Mouse (Mus musculus) kidney, embryonic 15.5 days (tissue): ENCODE measurements around the gene C2cd4c. TPM values are rescaled to one million over a fixed set of nuclear protein-coding genes. Genes with fewer than 3 reads are reported as not detected.

ENCODE experiments used
- ATAC-seq: fragments of 200-750 bp; cut with Nextera tagmentation; replicated peaks from 2 replicates; pipeline ENCODE4 v1.8.0; 2017; ENCODE audit warnings: moderate TSS enrichment; ENCODE audit not compliant: low FRiP score
- H3K27ac ChIP-seq: fragments of 300-500 bp; sonication (generic); 2 replicates; pipeline ENCODE4 v1.5.1; 2015; ENCODE audit warnings: mild to moderate bottlenecking, inconsistent platforms
- H3K27me3 ChIP-seq: fragments of 300-500 bp; sonication (generic); 2 replicates; pipeline ENCODE4 v1.6.1; 2015; ENCODE audit warnings: inconsistent platforms
- H3K36me3 ChIP-seq: fragments of 300-500 bp; sonication (generic); 2 replicates; pipeline ENCODE4 v1.6.1; 2015; ENCODE audit warnings: inconsistent platforms
- H3K4me1 ChIP-seq: fragments of 300-500 bp; sonication (generic); 2 replicates; pipeline ENCODE4 v1.6.1; 2015; ENCODE audit warnings: inconsistent platforms
- H3K4me2 ChIP-seq: fragments of 300-500 bp; sonication (generic); 2 replicates; pipeline ENCODE4 v1.6.1; 2015; ENCODE audit warnings: moderate library complexity, mild to moderate bottlenecking, inconsistent platforms
- H3K4me3 ChIP-seq: fragments of 300-500 bp; sonication (generic); replicated peaks from 2 replicates; pipeline ENCODE4 v1.5.1; 2015; ENCODE audit warnings: mild to moderate bottlenecking, inconsistent platforms
- H3K9ac ChIP-seq: fragments of 300-500 bp; sonication (generic); 2 replicates; pipeline ENCODE4 v1.6.1; 2015; ENCODE audit warnings: mild to moderate bottlenecking, inconsistent platforms
- H3K9me3 ChIP-seq: fragments of 300-500 bp; sonication (generic); replicated peaks from 2 replicates; pipeline ENCODE4 v1.6.1; 2016; ENCODE audit warnings: inconsistent platforms
- WGBS: fragments of 180-500 bp; shearing (Covaris S2); methylation state at CpG from one replicate; pipeline ENCODE4 v1.1.7; 2015; ENCODE audit warnings: mixed read lengths; 5-methylcytosine and 5-hydroxymethylcytosine counted together
- polyA plus RNA-seq: library from polyadenylated mRNA; unstranded; fragments of >200 nt; fragmentation: Nextera tagmentation; extraction: Ambion mirVana; gene quantifications from 2 replicates; pipeline ENCODE4 v1.2.1, GENCODE M21; 2015

C2cd4c gene
- polyA plus RNA-seq, 1 experiment from 2014 or later: not detected

DNA sequence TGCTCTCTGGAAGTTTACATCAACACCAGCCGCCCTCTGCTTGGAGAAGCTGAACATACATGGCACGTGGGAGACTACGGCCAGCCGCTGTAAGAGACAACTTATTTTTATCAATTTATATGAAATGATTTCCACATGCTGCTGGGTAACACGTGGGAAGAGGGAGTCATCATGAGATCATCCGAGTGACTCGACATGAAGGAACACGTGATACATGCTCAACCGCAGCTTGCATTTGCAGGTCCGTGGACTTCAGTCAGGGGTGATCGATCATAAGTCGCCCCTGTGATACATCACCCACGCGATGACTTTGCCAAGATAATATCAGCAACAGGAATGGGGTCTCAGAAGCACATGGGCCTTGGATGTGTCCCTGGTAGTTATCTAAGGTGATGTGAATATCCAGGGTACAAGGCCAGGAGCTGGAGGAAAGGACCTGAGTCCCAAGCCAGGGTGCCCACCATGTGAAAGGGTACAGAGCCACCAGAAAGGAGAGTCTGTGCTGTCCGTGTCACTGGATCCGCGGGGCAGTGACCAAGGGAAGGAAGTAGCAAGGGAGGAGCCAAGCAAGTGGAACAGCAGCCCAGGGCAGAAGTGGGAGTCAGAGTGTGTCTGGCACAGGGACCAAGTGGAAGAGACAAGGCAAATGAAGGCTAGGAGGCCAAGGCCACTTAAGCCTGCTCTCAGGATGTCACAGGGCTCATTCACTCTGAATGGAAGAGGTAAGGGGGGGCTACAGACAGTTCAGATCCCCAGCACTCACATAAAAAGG, 19.4 kb upstream of the C2cd4c start:
- H3K27me3 ChIP-seq: peaks cover 4% of the 10 kb centered on the region; the same call in 1 of the 2 replicates
- WGBS: 54% methylated on average over 17 of the region's 17 CpGs

GRCm38 (mm10) chr10:79631432-79631831, 17.6 kb upstream of the C2cd4c start:
- no peak overlapping the region for H3K27ac ChIP-seq
- no peak for ATAC-seq
- no peak overlapping the region for H3K4me2 ChIP-seq
- H3K9me3 ChIP-seq: no peaks in the 10 kb centered on the region
- no peaks in the 10 kb centered on the region for H3K27me3 ChIP-seq
- H3K4me1 ChIP-seq: peaks cover 21% of the 10 kb centered on the region
- no peak overlapping the region for H3K9ac ChIP-seq
- H3K4me3 ChIP-seq: no peak overlapping the region
- H3K36me3 ChIP-seq: no peaks in the 10 kb centered on the region
- 69% methylated on average over 4 of the region's 4 CpGs for WGBS

More for the DNA sequence above, 19.4 kb upstream of the C2cd4c start:
- no peak overlapping the region for H3K4me3 ChIP-seq
- 0 out of 2 replicates have a peak overlapping the region, but pooled peaks have one; percentile 9 for H3K4me2 ChIP-seq
- H3K27ac ChIP-seq: peak overlapping the region; percentile 57
- 0 out of 2 replicates have a peak overlapping the region, but pooled peaks have one; percentile 5 for H3K9ac ChIP-seq
- peaks cover 36% of the 10 kb centered on the region for H3K4me1 ChIP-seq
- H3K36me3 ChIP-seq: no peaks in the 10 kb centered on the region
- H3K9me3 ChIP-seq: no peaks in the 10 kb centered on the region
- ATAC-seq: 0 out of 2 replicates have a peak, but pooled peaks have one; percentile 12

GRCm38 (mm10) chr10:79628377-79628776, 14.6 kb upstream of the C2cd4c start:
- H3K27ac ChIP-seq: no peak overlapping the region
- no peak for ATAC-seq
- H3K4me1 ChIP-seq: peaks cover 7% of the 10 kb centered on the region
- H3K36me3 ChIP-seq: no peaks in the 10 kb centered on the region
- H3K9me3 ChIP-seq: no peaks in the 10 kb centered on the region
- H3K27me3 ChIP-seq: no peaks in the 10 kb centered on the region
- no peak overlapping the region for H3K4me3 ChIP-seq
- H3K4me2 ChIP-seq: no peak overlapping the region
- 87% methylated on average over 5 of the region's 5 CpGs for WGBS
- no peak overlapping the region for H3K9ac ChIP-seq

DNA sequence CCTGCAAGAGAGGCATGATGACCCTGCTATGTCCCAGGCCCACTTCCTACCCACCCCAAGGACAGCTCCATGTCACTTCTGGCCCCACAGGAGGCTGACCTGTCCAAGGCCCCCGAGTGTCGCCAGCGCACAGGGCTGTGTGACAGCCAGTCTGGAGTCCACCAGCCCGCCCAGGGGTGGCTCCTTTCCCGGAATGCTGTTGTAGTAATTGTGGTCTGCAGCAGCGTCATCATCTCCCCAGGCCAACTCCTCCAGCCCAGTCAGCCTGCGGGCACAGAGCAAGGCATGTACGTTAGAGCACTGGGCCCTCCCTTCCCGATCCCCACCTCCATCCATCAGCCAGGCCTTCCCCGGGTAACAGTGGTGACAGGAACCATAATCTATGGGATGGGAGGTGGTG, 12.3 kb upstream of the C2cd4c start:
- Histone ChIP-seq H3K9me3 (no peaks in the 10 kb centered on the region), H3K4me1 (no peaks in the 10 kb centered on the region), H3K9ac (no peak overlapping the region), H3K36me3 (no peaks in the 10 kb centered on the region), H3K4me2 (no peak overlapping the region), H3K27me3 (no peaks in the 10 kb centered on the region), H3K27ac (no peak overlapping the region), H3K4me3 (no peak overlapping the region)
- ATAC-seq: no peak
- 76% methylated on average over 10 of the region's 10 CpGs for WGBS

DNA sequence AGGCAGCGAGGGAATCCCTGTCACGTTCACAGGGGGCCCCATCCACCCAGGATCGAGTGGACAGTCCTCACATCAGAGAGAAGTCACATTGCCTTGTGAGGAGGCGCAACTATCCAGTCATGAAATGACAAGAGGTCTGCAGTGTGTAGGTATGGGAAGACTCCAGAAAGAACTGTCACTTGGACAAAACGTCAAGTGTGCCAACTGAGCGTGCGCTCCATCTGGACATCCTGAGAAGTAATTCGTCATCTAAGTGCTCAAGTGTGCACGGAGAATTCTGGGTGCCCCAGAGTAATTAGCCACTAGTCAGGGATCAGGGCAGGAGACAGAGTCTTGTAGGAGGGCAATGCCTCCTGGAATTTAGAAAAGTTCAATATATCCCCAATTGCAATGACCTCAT, 11.6 kb upstream of the C2cd4c start:
- 74% methylated on average over 9 of the region's 9 CpGs for WGBS
- H3K9me3 ChIP-seq: no peaks in the 10 kb centered on the region

GRCm38 (mm10) chr10:79623950-79624349, 10.1 kb upstream of the C2cd4c start:
- H3K36me3 ChIP-seq: no peaks in the 10 kb centered on the region
- H3K4me3 ChIP-seq: no peak overlapping the region
- ATAC-seq: no peak
- no peaks in the 10 kb centered on the region for H3K27me3 ChIP-seq
- H3K27ac ChIP-seq: no peak overlapping the region
- no peak overlapping the region for H3K4me2 ChIP-seq
- 0 out of 2 replicates have a peak, but pooled peaks cover 2% of the 10 kb centered on the region for H3K4me1 ChIP-seq
- 70% methylated on average over 12 of the region's 12 CpGs for WGBS
- H3K9ac ChIP-seq: no peak overlapping the region
- H3K9me3 ChIP-seq: no peaks in the 10 kb centered on the region

More for the DNA sequence above, 11.6 kb upstream of the C2cd4c start:
- H3K27ac ChIP-seq: no peak overlapping the region
- no peak for ATAC-seq
- no peak overlapping the region for H3K9ac ChIP-seq
- no peaks in the 10 kb centered on the region for H3K27me3 ChIP-seq
- no peak overlapping the region for H3K4me3 ChIP-seq
- H3K4me1 ChIP-seq: 0 out of 2 replicates have a peak, but pooled peaks cover 2% of the 10 kb centered on the region
- H3K36me3 ChIP-seq: no peaks in the 10 kb centered on the region
- H3K4me2 ChIP-seq: no peak overlapping the region

DNA sequence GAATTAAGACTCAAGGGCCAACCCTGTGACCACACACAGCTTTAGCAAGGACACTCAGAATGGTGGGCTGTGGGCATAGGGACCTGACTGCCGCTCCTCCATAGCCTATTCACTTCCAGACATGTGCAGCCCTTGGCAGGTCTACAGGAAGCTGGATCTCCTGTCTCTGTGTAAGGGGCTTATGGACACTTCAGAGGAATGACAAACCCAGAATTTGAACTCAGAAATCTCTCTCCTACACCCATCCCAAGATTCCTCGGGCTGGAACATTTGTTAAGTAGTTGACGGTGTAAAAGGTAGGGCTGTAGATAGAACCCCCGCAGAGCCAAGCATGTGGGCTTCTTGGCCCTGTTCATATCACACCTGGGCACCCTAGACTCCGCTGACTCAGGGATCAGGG, 2.6 kb upstream of the C2cd4c start:
- ATAC-seq: no peak
- peaks cover 32% of the 10 kb centered on the region for H3K4me1 ChIP-seq
- no peak overlapping the region for H3K27ac ChIP-seq
- peaks cover 34% of the 10 kb centered on the region for H3K27me3 ChIP-seq
- H3K4me3 ChIP-seq: no peak overlapping the region
- H3K9ac ChIP-seq: no peak overlapping the region
- WGBS: 87% methylated on average over 5 of the region's 5 CpGs
- no peaks in the 10 kb centered on the region for H3K9me3 ChIP-seq
- H3K4me2 ChIP-seq: no peak overlapping the region
- H3K36me3 ChIP-seq: no peaks in the 10 kb centered on the region

GRCm38 (mm10) chr10:79615860-79616259, 2.0 kb upstream of the C2cd4c start:
- no peak overlapping the region for H3K9ac ChIP-seq
- no peaks in the 10 kb centered on the region for H3K9me3 ChIP-seq
- WGBS: 14% methylated on average over 8 of the region's 8 CpGs
- peaks cover 39% of the 10 kb centered on the region for H3K27me3 ChIP-seq
- H3K27ac ChIP-seq: no peak overlapping the region
- ATAC-seq: no peak
- no peak overlapping the region for H3K4me2 ChIP-seq
- no peak overlapping the region for H3K4me3 ChIP-seq
- no peaks in the 10 kb centered on the region for H3K36me3 ChIP-seq
- peaks cover 33% of the 10 kb centered on the region for H3K4me1 ChIP-seq

DNA sequence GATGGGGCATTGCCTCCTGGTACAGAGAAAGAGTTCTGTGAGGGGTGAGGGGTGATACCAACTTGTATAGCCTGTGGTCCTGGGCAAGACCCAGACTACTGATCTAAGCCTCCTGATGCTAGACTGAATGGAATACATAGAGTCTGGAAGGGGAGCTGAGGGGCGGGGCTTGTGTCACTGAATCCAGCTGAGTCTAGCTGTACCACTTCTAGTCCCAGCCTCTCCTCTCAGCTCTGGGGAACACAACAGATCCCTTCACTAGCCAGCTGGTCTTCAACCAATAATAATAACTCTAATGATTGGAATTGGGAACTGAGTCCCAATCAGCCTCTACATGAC, 449 bp upstream of the C2cd4c start:
- H3K36me3 ChIP-seq: no peaks in the 10 kb centered on the region
- peaks cover 31% of the 10 kb centered on the region for H3K4me1 ChIP-seq
- no peak; the same call in 1 of the 2 replicates for ATAC-seq
- H3K27me3 ChIP-seq: peaks cover 39% of the 10 kb centered on the region
- peak overlapping the region; percentile 99 for H3K4me2 ChIP-seq
- no peaks in the 10 kb centered on the region for H3K9me3 ChIP-seq
- whole genome bisulfite sequencing: 86% methylated on average over 1 of the region's 1 CpGs
- peak overlapping the region; percentile 62 for H3K4me3 ChIP-seq
- no peak overlapping the region for H3K27ac ChIP-seq
- no peak overlapping the region for H3K9ac ChIP-seq

DNA sequence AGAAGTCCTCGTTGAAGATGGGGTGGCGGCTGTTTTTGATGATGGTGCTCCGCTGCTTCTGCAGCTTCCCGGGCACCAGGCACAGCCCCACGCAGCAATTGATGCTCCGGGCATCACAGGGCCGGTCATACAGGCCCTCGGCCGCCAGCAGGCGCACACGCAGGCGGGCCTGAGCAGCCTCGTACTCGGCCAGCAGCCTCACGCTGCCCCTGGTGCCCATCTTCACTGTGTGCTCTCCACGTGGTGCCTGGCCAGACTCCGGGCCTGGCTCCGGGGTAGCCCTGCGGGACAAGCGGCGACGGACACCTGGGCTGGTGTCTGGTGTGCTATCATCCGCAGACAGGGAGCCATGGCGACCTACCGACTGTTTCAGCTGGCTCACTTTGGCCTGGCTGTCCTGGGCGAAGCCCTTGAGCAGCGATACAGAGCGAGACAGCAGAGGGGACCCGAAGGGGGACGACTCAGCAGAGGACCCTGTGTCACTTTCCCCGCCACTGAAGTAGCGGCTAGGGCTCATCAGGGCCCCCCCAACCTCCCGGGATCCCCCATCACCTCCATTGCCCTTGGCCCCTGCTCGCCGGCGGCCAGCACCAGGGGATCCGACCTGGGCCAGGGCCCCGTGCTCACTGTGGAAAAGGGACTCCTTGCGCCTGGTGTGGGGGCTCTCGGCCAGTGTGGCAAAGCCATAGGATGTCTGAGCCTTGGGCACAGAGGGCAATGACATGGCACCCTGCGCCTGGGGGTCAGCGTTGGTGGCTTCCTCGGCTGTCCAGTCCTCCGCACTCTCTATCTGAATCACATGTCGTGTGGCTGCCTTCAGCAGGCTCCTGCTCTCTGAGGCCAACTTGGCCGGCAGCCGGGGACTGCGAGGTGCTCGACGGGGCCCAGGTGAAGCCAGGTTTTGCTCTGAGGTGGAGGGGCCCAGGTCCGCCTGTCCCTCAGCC, 1.4 kb downstream of the C2cd4c start:
- no peaks in the 10 kb centered on the region for H3K9me3 ChIP-seq
- H3K9ac ChIP-seq: no peak overlapping the region
- H3K4me3 ChIP-seq: peak overlapping the region; percentile 62
- no peak overlapping the region for H3K27ac ChIP-seq
- peak; percentile 34 for ATAC-seq
- WGBS: 13% methylated on average over 51 of the region's 51 CpGs
- H3K36me3 ChIP-seq: no peaks in the 10 kb centered on the region
- H3K4me1 ChIP-seq: peaks cover 31% of the 10 kb centered on the region
- peaks cover 39% of the 10 kb centered on the region for H3K27me3 ChIP-seq
- peak overlapping the region; percentile 99 for H3K4me2 ChIP-seq

- H3K4me2 ChIP-seq: no peak overlapping the region
- no peak overlapping the region for H3K9ac ChIP-seq
- H3K4me1 ChIP-seq: peaks cover 31% of the 10 kb centered on the region
- no peaks in the 10 kb centered on the region for H3K36me3 ChIP-seq
- peaks cover 41% of the 10 kb centered on the region for H3K27me3 ChIP-seq
- no peak overlapping the region for H3K27ac ChIP-seq
- no peaks in the 10 kb centered on the region for H3K9me3 ChIP-seq
- H3K4me3 ChIP-seq: no peak overlapping the region
- no peak for ATAC-seq
- 39% methylated on average over 5 of the region's 5 CpGs for WGBS
Observed at GRCm38 (mm10) chr10:79611296-79611695, 2.5 kb downstream of the C2cd4c start.

GRCm38 (mm10) chr10:79609276-79609675, 4.5 kb downstream of the C2cd4c start:
- Histone ChIP-seq H3K27ac (no peak overlapping the region), H3K4me2 (no peak overlapping the region), H3K36me3 (no peaks in the 10 kb centered on the region), H3K4me1 (peaks cover 30% of the 10 kb centered on the region), H3K27me3 (peaks cover 35% of the 10 kb centered on the region), H3K9me3 (no peaks in the 10 kb centered on the region), H3K9ac (no peak overlapping the region), H3K4me3 (no peak overlapping the region)
- 87% methylated on average over 3 of the region's 3 CpGs for WGBS
- ATAC-seq: no peak
